Mouse (Mus musculus) bone marrow, adult 2 months (tissue): ENCODE measurements at regions not wholly inside any gene's neighbourhood (a gene's known extent, or its start where the extent isn't known, plus 50 kb on each side); places are given as distances from the start of the nearest gene placed in this dataset.

Source experiments
- CTCF ChIP-seq: fragments of 200-500 bp; IDR thresholded peaks from 2 replicates; pipeline ENCODE4 v1.5.1; 2011; ENCODE audit warnings: low read length, control low read depth; ENCODE audit not compliant: control insufficient read depth, insufficient read depth
- POLR2A ChIP-seq: fragments of 200-500 bp; IDR thresholded peaks from 2 replicates; pipeline ENCODE4 v1.6.1; 2011; ENCODE audit warnings: low read depth, mild to moderate bottlenecking, control low read depth, low read length, borderline replicate concordance; ENCODE audit not compliant: control insufficient read depth

GRCm38 (mm10) chr4:55664822-55665221, 132.6 kb upstream of the Klf4 start:
- TF ChIP-seq CTCF (no peak), POLR2A (no peak)
